Mouse (Mus musculus): Measurements from ENCODE around the gene H2-Q4. TPM values are rescaled to one million over a fixed set of nuclear protein-coding genes. Genes with fewer than 3 reads are reported as not detected.
"Not testable (repeated sequence)": the region's sequence is repeated elsewhere in the genome, so short reads cannot be mapped to it uniquely, and the experiment has no call there.

The H2-Q4 gene
- polyA plus RNA-seq, 1 experiment from 2014 or later, result 6.0 TPM

DNA sequence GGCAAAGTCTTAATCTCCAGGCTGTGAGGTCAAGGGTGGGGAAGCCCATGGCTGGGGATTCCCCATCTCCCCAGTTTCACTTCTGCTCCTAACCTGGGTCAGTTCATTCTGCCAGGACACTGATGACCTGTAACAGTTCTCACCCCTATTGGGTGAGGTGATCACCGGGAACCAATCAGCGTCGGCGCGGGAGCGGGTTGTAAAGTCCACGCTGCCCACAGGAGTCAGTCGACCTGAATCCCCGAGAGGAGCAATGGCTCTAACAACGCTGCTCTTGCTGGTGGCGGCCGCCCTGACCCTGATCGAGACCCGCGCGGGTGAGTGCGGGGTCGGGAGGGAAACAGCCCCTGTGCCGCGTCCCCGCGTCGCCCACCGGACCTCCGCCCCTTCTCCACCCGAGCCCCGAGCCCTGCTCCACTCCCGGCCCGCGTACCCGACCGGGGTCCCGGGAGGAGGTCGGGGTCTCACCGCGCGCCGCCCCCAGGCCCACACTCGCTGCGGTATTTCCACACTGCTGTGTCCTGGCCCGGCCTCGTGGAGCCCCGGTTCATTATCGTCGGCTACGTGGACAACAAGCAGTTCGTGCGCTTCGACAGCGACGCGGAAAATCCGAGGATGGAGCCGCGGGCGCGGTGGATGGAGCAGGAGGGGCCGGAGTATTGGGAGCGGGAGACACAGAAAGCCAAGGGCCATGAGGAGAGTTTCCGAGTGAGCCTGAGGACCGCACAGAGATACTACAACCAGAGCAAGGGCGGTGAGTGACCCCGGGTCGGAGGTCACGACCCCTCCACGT lies 45.4 kb downstream of the H2-Q4 start, which contains the start of gene H2-Q6:
H2-Q6 (plus strand) TSS at position 227 of the 793 bp plus-strand sequence.
- ATAC-seq (ENCODE audit: insufficient read depth) (peak; percentile 51; the same call in 1 of the 2 replicates), DNase-seq (peak; percentile 55)
- Histone ChIP-seq H3K4me3 (ENCODE audit: low read depth, low read length) (peak within 1 kb of the TSS; percentile 34), H3K27me3 (ENCODE audit: insufficient read depth, low read length) (peaks cover 25% of the 10 kb centered on the region), H3K9ac (peak within 1 kb of the TSS; percentile 26; the same call in 1 of the 2 replicates), H3K4me2 (peak within 1 kb of the TSS; percentile 63)
- 2% methylated on average over 49 of the region's 66 CpGs for WGBS
- H3K4me1 ChIP-seq (ENCODE audit: insufficient read depth); H3K9me3 ChIP-seq (ENCODE audit: low read depth, low read length); H3K36me3 ChIP-seq (ENCODE audit: insufficient read depth); H3K27ac ChIP-seq (ENCODE audit: low read depth): not testable (repeated sequence)

DNA sequence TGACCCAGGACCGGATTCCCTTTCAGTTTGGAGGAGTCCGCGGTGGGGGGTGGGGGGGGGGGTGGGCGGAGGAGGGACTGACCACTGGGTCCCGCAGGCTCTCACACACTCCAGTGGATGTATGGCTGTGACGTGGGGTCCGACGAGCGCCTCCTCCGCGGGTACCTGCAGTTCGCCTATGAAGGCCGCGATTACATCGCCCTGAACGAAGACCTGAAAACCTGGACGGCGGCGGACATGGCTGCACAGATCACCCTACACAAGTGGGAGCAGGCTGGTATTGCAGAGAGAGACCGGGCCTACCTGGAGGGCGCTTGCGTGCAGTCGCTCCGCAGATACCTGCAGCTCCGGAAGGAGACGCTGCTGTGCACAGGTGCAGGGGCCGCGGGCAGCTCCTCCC lies 46.1 kb downstream of the H2-Q4 start:
- TF ChIP-seq CTCF (IDR thresholded peaks at IDR 0.05; ENCODE audit: low read depth), result 0 out of 2 replicates have a peak, but pooled peaks have one; percentile 9
- not testable (repeated sequence) for H3K36me3 ChIP-seq (ENCODE audit: insufficient read depth); H3K27ac ChIP-seq (ENCODE audit: low read depth); H3K4me1 ChIP-seq (ENCODE audit: insufficient read depth); H3K9me3 ChIP-seq (ENCODE audit: low read depth, low read length); H3K9ac ChIP-seq
- ATAC-seq (ENCODE audit: insufficient read depth) (peak; percentile 42; the same call in 1 of the 2 replicates), DNase-seq (peak; percentile 34)
- Histone ChIP-seq H3K4me2 (peak overlapping the region; percentile 63), H3K27me3 (ENCODE audit: insufficient read depth, low read length) (peaks cover 25% of the 10 kb centered on the region), H3K4me3 (ENCODE audit: low read depth, low read length) (peak overlapping the region; percentile 34)
- WGBS, result 15% methylated on average over 28 of the region's 28 CpGs

DNA sequence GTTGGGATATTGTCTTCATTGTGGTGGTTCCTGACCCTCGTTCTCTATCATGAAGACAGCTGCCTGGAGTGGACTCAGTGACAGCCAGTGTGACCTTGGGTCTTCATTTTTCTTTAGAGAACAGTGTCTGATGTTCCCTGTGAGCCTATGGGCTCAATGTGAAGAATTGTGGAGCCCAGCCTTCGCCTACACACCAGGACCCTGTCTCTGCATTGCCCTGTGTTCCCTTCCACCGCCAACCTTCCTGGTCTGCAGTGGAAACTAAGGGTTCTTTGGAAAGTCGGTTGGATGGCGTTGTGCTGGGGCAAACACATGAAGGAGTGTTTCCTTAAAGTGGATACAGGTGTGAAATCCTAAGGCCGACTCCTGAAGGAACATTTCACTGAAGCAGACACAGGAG lies 49.5 kb downstream of the H2-Q4 start:
- not testable (repeated sequence) for H3K36me3 ChIP-seq (ENCODE audit: insufficient read depth); DNase-seq; H3K4me2 ChIP-seq; H3K4me1 ChIP-seq (ENCODE audit: insufficient read depth); H3K4me3 ChIP-seq (ENCODE audit: low read depth, low read length); H3K9me3 ChIP-seq (ENCODE audit: low read depth, low read length); ATAC-seq (ENCODE audit: insufficient read depth); H3K9ac ChIP-seq; H3K27ac ChIP-seq (ENCODE audit: low read depth)
- 84% methylated on average over 6 of the region's 6 CpGs for WGBS
- H3K27me3 ChIP-seq (ENCODE audit: insufficient read depth, low read length), result peaks cover 17% of the 10 kb centered on the region

DNA sequence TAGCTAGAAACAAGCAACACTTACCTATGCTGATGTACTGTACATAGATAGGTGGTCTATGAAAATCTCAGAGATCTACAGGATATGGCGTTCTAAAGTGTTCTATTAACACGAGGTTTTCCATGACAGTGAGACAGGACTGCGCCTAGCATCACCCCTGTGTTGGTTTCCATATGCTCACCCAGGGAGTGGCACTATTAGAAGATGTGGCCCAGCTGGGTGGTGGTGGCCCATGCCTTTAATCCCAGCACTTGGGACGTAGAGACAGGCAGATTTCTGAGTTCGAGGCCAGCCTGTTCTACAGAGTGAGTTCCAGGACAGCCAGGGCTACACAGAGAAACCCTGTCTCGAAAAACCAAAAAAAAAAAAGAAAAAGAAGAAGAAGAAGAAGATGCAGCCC lies 51.3 kb downstream of the H2-Q4 start:
- H3K4me2 ChIP-seq; H3K27ac ChIP-seq (ENCODE audit: low read depth); H3K36me3 ChIP-seq (ENCODE audit: insufficient read depth); H3K9me3 ChIP-seq (ENCODE audit: low read depth, low read length); H3K4me1 ChIP-seq (ENCODE audit: insufficient read depth); DNase-seq; H3K9ac ChIP-seq; H3K27me3 ChIP-seq (ENCODE audit: insufficient read depth, low read length); ATAC-seq (ENCODE audit: insufficient read depth); H3K4me3 ChIP-seq (ENCODE audit: low read depth, low read length): not testable (repeated sequence)
- 80% methylated on average over 6 of the region's 6 CpGs for WGBS

DNA sequence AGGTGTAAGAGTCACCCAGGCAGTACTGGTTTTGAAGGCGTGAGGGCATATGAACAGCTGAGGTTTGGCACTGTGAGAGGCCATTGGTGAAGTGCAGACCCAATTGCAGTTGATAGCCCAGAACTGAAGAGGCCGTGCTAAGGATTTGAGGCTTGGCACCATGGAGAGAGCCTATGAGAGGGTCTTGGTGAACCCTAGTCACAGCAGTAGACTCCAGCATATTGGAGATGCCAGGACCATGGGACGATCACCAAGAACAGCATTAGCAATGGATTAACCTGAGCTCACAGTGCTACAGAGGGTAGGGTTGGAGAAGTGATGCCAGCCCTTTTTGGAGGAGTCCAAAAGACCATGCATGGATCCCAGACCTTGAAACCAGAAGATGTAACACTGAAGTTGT lies 52.8 kb downstream of the H2-Q4 start:
- not testable (repeated sequence) for H3K9me3 ChIP-seq (ENCODE audit: low read depth, low read length); H3K4me3 ChIP-seq (ENCODE audit: low read depth, low read length); H3K4me1 ChIP-seq (ENCODE audit: insufficient read depth); H3K9ac ChIP-seq; H3K27ac ChIP-seq (ENCODE audit: low read depth); ATAC-seq (ENCODE audit: insufficient read depth); DNase-seq; H3K4me2 ChIP-seq; H3K36me3 ChIP-seq (ENCODE audit: insufficient read depth); H3K27me3 ChIP-seq (ENCODE audit: insufficient read depth, low read length)
- WGBS, result 78% methylated on average over 2 of the region's 3 CpGs

DNA sequence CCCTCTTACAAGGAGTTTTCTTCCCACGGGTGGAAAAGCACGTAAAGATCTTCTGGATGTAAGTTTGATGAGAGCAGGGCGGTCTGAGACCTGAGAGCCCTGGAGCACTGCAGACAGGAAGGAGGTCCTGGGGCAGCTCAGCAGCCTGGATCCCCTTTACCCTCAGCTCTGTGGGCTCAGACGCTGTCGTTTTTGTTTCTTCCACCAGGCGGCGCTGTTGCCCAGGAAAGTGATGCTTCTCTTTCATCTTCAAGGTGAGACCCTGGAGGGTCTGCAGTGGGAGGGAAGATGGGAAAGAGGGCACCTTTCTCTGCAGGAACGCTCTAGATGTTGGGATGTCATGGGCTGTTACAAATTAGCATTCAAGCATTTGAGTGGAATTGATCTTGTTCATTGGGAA lies 55.4 kb downstream of the H2-Q4 start:
- WGBS, result 9% methylated on average over 8 of the region's 8 CpGs
- H3K4me1 ChIP-seq (ENCODE audit: insufficient read depth); H3K4me2 ChIP-seq; H3K27ac ChIP-seq (ENCODE audit: low read depth); H3K9ac ChIP-seq; ATAC-seq (ENCODE audit: insufficient read depth); H3K4me3 ChIP-seq (ENCODE audit: low read depth, low read length); H3K9me3 ChIP-seq (ENCODE audit: low read depth, low read length); H3K36me3 ChIP-seq (ENCODE audit: insufficient read depth): not testable (repeated sequence)
- peak; percentile 80 for TF ChIP-seq CTCF (IDR thresholded peaks at IDR 0.05; ENCODE audit: low read depth)
- peak; percentile 60 for DNase-seq
- H3K27me3 ChIP-seq (ENCODE audit: insufficient read depth, low read length), result peaks cover 12% of the 10 kb centered on the region

Other genes with a start within 250 kb of the H2-Q4 start
- gene Apom, start 247.6 kb upstream of the H2-Q4 start, polyA plus RNA-seq (2014; fragmentation: Nextera tagmentation; extraction: Ambion mirVana), result 0.31 and 0.67 TPM in 2 replicates
- 65.9 and 69.1 TPM in 2 replicates for gene Bag6, start 244.4 kb upstream of the H2-Q4 start, polyA plus RNA-seq (2014; fragmentation: Nextera tagmentation; extraction: Ambion mirVana)
- 210 and 238 TPM in 2 replicates for gene Prrc2a, start 214.7 kb upstream of the H2-Q4 start, polyA plus RNA-seq (2014; fragmentation: Nextera tagmentation; extraction: Ambion mirVana)
- 6.0 and 11.9 TPM in 2 replicates for gene Aif1, start 203.5 kb upstream of the H2-Q4 start, polyA plus RNA-seq (2014; fragmentation: Nextera tagmentation; extraction: Ambion mirVana)
- 11.6 and 14.1 TPM in 2 replicates for gene Lst1, start 191.2 kb upstream of the H2-Q4 start, polyA plus RNA-seq (2014; fragmentation: Nextera tagmentation; extraction: Ambion mirVana)
- gene Ltb, start 185.2 kb upstream of the H2-Q4 start, polyA plus RNA-seq (2014; fragmentation: Nextera tagmentation; extraction: Ambion mirVana), result 0.43 TPM in 1 of 2 replicates, not detected in the other
- 0.12 and 0.21 TPM in 2 replicates for gene Tnf, start 177.6 kb upstream of the H2-Q4 start, polyA plus RNA-seq (2014; fragmentation: Nextera tagmentation; extraction: Ambion mirVana)
- 0.26 TPM in 1 of 2 replicates, not detected in the other for gene Lta, start 174.3 kb upstream of the H2-Q4 start, polyA plus RNA-seq (2014; fragmentation: Nextera tagmentation; extraction: Ambion mirVana)
- 0.37 and 0.70 TPM in 2 replicates for gene Gm16181, start 158.8 kb upstream of the H2-Q4 start, polyA plus RNA-seq (2014; fragmentation: Nextera tagmentation; extraction: Ambion mirVana)
- 3.7 and 5.9 TPM in 2 replicates for gene Atp6v1g2, start 146.0 kb upstream of the H2-Q4 start, polyA plus RNA-seq (2014; fragmentation: Nextera tagmentation; extraction: Ambion mirVana)
- gene Nfkbil1, start 143.8 kb upstream of the H2-Q4 start, polyA plus RNA-seq (2014; fragmentation: Nextera tagmentation; extraction: Ambion mirVana), result 3.0 and 4.5 TPM in 2 replicates
- 529 and 569 TPM in 2 replicates for gene Ddx39b, start 137.9 kb upstream of the H2-Q4 start, polyA plus RNA-seq (2014; fragmentation: Nextera tagmentation; extraction: Ambion mirVana)
- gene H2-D1, start 116.9 kb upstream of the H2-Q4 start, polyA plus RNA-seq (2014; fragmentation: Nextera tagmentation; extraction: Ambion mirVana), result 69.7 and 73.2 TPM in 2 replicates
- 1.0 and 1.1 TPM in 2 replicates for gene H2-Q1, start 59.2 kb upstream of the H2-Q4 start, polyA plus RNA-seq (2014; fragmentation: Nextera tagmentation; extraction: Ambion mirVana)
- gene H2-Q2, start 37.4 kb upstream of the H2-Q4 start, polyA plus RNA-seq (2014; fragmentation: Nextera tagmentation; extraction: Ambion mirVana), result 9.5 and 10.8 TPM in 2 replicates
- gene H2-Q6, start 45.2 kb downstream of the H2-Q4 start, polyA plus RNA-seq (2014; fragmentation: Nextera tagmentation; extraction: Ambion mirVana), result 0.54 and 0.61 TPM in 2 replicates
- gene H2-Q7, start 59.5 kb downstream of the H2-Q4 start, polyA plus RNA-seq (2014; fragmentation: Nextera tagmentation; extraction: Ambion mirVana), result 6.9 and 7.3 TPM in 2 replicates
- 0.08 and 0.28 TPM in 2 replicates for gene H2-Q10, start 90.5 kb downstream of the H2-Q4 start, polyA plus RNA-seq (2014; fragmentation: Nextera tagmentation; extraction: Ambion mirVana)
- 0.18 TPM in 1 of 2 replicates, not detected in the other for gene Pou5f1, start 126.4 kb downstream of the H2-Q4 start, polyA plus RNA-seq (2014; fragmentation: Nextera tagmentation; extraction: Ambion mirVana)
- 83.9 and 89.3 TPM in 2 replicates for gene Tcf19, start 137.2 kb downstream of the H2-Q4 start, polyA plus RNA-seq (2014; fragmentation: Nextera tagmentation; extraction: Ambion mirVana)
- 15.2 and 20.3 TPM in 2 replicates for gene Cchcr1, start 137.5 kb downstream of the H2-Q4 start, polyA plus RNA-seq (2014; fragmentation: Nextera tagmentation; extraction: Ambion mirVana)
- 0.82 and 0.84 TPM in 2 replicates for gene Psors1c2, start 153.6 kb downstream of the H2-Q4 start, polyA plus RNA-seq (2014; fragmentation: Nextera tagmentation; extraction: Ambion mirVana)
- 0.07 TPM in 1 of 2 replicates, not detected in the other for gene Cdsn, start 172.5 kb downstream of the H2-Q4 start, polyA plus RNA-seq (2014; fragmentation: Nextera tagmentation; extraction: Ambion mirVana)
- not detected in 2 replicates for gene 2300002M23Rik, start 187.8 kb downstream of the H2-Q4 start, polyA plus RNA-seq (2014; fragmentation: Nextera tagmentation; extraction: Ambion mirVana)
- gene Sfta2, start 221.9 kb downstream of the H2-Q4 start, polyA plus RNA-seq (2014; fragmentation: Nextera tagmentation; extraction: Ambion mirVana), result 61.3 and 64.3 TPM in 2 replicates
- not detected in 2 replicates for gene Gm9573, start 247.0 kb downstream of the H2-Q4 start, polyA plus RNA-seq (2014; fragmentation: Nextera tagmentation; extraction: Ambion mirVana)

All from lung, embryonic 14.5 days (tissue).